Mouse (Mus musculus) forelimb bud, embryonic 11.5 days (tissue): ENCODE measurements at regions not wholly inside any gene's neighbourhood (a gene's known extent, or its start where the extent isn't known, plus 50 kb on each side); places are given as distances from the start of the nearest gene placed in this dataset.
"Not testable (repeated sequence)": the region's sequence is repeated elsewhere in the genome, so short reads cannot be mapped to it uniquely, and the experiment has no call there.

Experiments used
- DNase-seq: peaks from one replicate; pipeline ENCODE4 v3.0.0-alpha.2; 2012; ENCODE audit warnings: low read depth, low spot score

GRCm38 (mm10) chr16:31508981-31509380, 86.9 kb downstream of the Bdh1 start:
- peak; percentile 93 for DNase-seq

- DNase-seq, result no peak
Observed at GRCm38 (mm10) chr16:31510097-31510496, 88.0 kb downstream of the Bdh1 start.

GRCm38 (mm10) chr16:31518816-31519215, 96.7 kb downstream of the Bdh1 start:
- DNase-seq, result no peak

GRCm38 (mm10) chr16:31520081-31520480, 98.0 kb downstream of the Bdh1 start:
- no peak for DNase-seq

- no peak for DNase-seq
Observed at GRCm38 (mm10) chr16:31521786-31522185, 99.7 kb downstream of the Bdh1 start.

GRCm38 (mm10) chr16:31526711-31527344, 104.7 kb downstream of the Bdh1 start:
- DNase-seq, result no peak

- no peak for DNase-seq
Observed at GRCm38 (mm10) chr16:31528596-31529283, 106.7 kb downstream of the Bdh1 start.

- DNase-seq, result no peak
Observed at GRCm38 (mm10) chr16:31529284-31529958, 107.3 kb downstream of the Bdh1 start.

GRCm38 (mm10) chr16:31530090-31530489, 108.0 kb downstream of the Bdh1 start:
- no peak for DNase-seq

GRCm38 (mm10) chr16:31533196-31533777, 111.2 kb downstream of the Bdh1 start:
- DNase-seq, result no peak

- peak; percentile 59 for DNase-seq
Observed at GRCm38 (mm10) chr16:31534923-31535523, 112.9 kb downstream of the Bdh1 start.

GRCm38 (mm10) chr16:31536328-31536727, 114.2 kb downstream of the Bdh1 start:
- DNase-seq, result no peak

- DNase-seq, result no peak
Observed at GRCm38 (mm10) chr16:31538606-31539005, 116.5 kb downstream of the Bdh1 start.

- no peak for DNase-seq
Observed at GRCm38 (mm10) chr16:31543499-31544170, 119.6 kb upstream of the Dlg1 start.

GRCm38 (mm10) chr16:31546062-31546827, 117.0 kb upstream of the Dlg1 start:
- peak; percentile 53 for DNase-seq

GRCm38 (mm10) chr16:31546828-31547224, 116.4 kb upstream of the Dlg1 start:
- peak; percentile 24 for DNase-seq

GRCm38 (mm10) chr16:31547391-31547790, 115.9 kb upstream of the Dlg1 start:
- no peak for DNase-seq

- no peak for DNase-seq
Observed at GRCm38 (mm10) chr16:31549975-31550374, 113.3 kb upstream of the Dlg1 start.

GRCm38 (mm10) chr16:31550539-31550938, 112.7 kb upstream of the Dlg1 start:
- DNase-seq, result not testable (repeated sequence)

GRCm38 (mm10) chr16:31551416-31552151, 111.7 kb upstream of the Dlg1 start:
- DNase-seq, result peak; percentile 61
